Mouse (Mus musculus) adrenal gland, postnatal 4 days (tissue): ENCODE results near the gene Tmem126a. TPM values are rescaled to one million over a fixed set of nuclear protein-coding genes. Genes with fewer than 3 reads are reported as not detected.

Experiments used
- DNase-seq, 2 experiments: peaks; one replicate each; pipeline ENCODE4 v3.0.0; 2021 to 2022; ENCODE audit warnings: low spot score in 2 of 2, mixed read lengths in 2 of 2
- total RNA-seq, 2 experiments: library from RNA; stranded (reverse); gene quantifications; 2 replicates each; pipeline ENCODE4 v1.2.3; 2021

Tmem126a gene
- total RNA-seq, 2 experiments from 2014 or later = 47.8 to 55.6 TPM

DNA sequence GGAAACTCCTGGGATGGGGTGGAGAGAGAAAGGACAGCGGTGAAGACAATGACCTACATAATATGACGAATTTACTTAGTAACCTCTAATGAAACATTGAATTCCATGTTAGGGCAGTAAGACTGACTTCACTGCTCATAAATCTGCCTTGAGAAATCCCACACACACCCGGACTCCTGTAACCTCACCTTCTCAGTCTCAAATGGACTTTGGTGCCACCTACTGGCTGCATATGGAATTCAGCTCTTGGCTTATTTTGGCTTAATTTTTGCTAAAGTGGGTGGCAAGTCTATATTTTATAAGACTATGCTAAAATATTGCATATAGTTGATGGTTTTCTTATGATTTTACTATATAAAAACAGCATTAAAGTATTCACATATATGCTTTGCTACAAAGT lies 47.1 kb downstream of the Tmem126a start:
- DNase-seq = peak in 1 of 2 experiments; percentile 40

Other genes starting within 250 kb of the Tmem126a start
- not detected for gene Ccdc83, start 191.5 kb downstream of the Tmem126a start, total RNA-seq
- 10 to 100 TPM in 1 of 2 experiments, 1 to 10 TPM in 1; 9.1 to 17.2 TPM for gene Sytl2, start 155.0 kb downstream of the Tmem126a start, total RNA-seq
- 1 to 10 TPM; 1.0 to 1.1 TPM for gene Ccdc89, start 30.7 kb downstream of the Tmem126a start, total RNA-seq
- gene Crebzf, start 14.5 kb downstream of the Tmem126a start, total RNA-seq = 10 to 100 TPM; 82.8 to 90.3 TPM
- 10 to 100 TPM; 19.0 to 19.3 TPM for gene Tmem126b, start 18.8 kb upstream of the Tmem126a start, total RNA-seq
- gene Dlg2, start 19.4 kb upstream of the Tmem126a start, total RNA-seq = 10 to 100 TPM; 82.3 to 86.9 TPM